Mouse (Mus musculus): ENCODE results near the gene Gm2115. TPM values are rescaled to one million over a fixed set of nuclear protein-coding genes. Genes with fewer than 3 reads are reported as not detected.

Gene Gm2115
- total RNA-seq (2021) (under 1 TPM; 0.10 to 0.25 TPM), polyA plus RNA-seq (2012; rRNA removed) (0.29 and 0.61 TPM in 2 replicates)
- long read RNA-seq, result 0 reads

DNA sequence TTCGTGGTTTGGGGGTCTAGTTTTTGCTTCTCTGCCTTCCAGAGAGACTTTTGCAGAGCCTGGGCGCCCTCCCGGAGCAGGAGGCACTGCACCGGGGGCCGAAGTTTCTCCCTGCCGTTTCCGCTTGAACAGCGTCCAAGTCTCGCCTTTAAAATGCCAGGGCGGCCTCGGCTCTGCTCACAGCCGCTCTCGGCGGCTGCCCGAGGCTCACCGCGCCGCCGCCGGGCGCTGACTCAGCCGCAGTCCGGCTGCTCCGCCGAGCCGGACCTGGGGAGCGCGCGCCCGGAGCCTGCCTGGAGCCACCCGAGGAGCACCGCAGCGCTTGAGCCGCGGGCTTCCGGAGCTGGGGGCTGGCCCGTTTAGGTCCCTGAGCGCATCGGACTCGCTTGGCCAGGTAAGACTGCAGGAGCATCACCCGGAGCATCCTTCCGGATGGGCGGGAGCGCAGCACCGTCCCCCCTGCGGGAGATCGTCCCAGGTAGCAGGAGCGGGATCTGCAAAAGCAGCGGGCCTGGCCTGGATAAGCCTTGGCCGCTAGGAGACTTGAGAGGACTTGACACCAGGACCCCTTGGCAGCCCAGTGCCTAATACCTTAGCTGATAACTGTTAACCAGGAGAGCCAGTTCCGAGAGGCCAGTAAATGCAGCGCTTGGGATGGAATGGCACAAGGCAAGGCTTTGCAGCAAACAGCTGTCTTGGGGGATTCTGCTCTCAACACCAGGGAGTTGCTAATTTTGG lies at the start of gene Gm2115:
Gene Gm2115, plus strand, starts transcription at position 159 of the 738 bp plus-strand sequence.
- intact Hi-C loops (cut with DNase I), result no loop called here
- H3K27ac ChIP-seq, result no peak within 1 kb of the TSS
- DNase-seq, result peak; percentile 23 to 42
- no peaks in the 10 kb centered on the region for H3K4me1 ChIP-seq (ENCODE audit: control insufficient read depth, insufficient read depth, low read length)
- TF ChIP-seq CTCF (IDR thresholded peaks at IDR 0.05) (no peak), POLR2A (IDR thresholded peaks at IDR 0.05; ENCODE audit: insufficient read depth, low read depth, low read length) (no peak), EP300 (IDR thresholded peaks at IDR 0.05; ENCODE audit: insufficient read depth, low read depth, low read length) (no peak)
- no peaks in the 10 kb centered on the region for H3K79me2 ChIP-seq (replicated peaks; ENCODE audit: control insufficient read depth, insufficient read depth, low read length)
- no peak within 1 kb of the TSS; the same call in 1 of the 2 replicates for H3K4me3 ChIP-seq
- H3K9ac ChIP-seq (ENCODE audit: low read depth, low read length), result no peak within 1 kb of the TSS
- H3K36me3 ChIP-seq (ENCODE audit: control insufficient read depth, insufficient read depth, low read length), result no peaks in the 10 kb centered on the region
- H3K27me3 ChIP-seq (ENCODE audit: control insufficient read depth, insufficient read depth, low read length), result peaks cover 2% of the 10 kb centered on the region; the same call in 1 of the 2 replicates
- 2% methylated on average over 52 of the region's 52 CpGs for WGBS

GRCm38 (mm10) chr7:84483447-84484407 lies 45.0 kb upstream of the Gm2115 start:
- H3K4me3 ChIP-seq, result no peak overlapping the region
- 68% methylated on average over 3 of the region's 3 CpGs for WGBS
- H3K79me2 ChIP-seq (replicated peaks; ENCODE audit: control insufficient read depth, insufficient read depth, low read length), result no peaks in the 10 kb centered on the region
- no peaks in the 10 kb centered on the region for H3K4me1 ChIP-seq (ENCODE audit: control insufficient read depth, insufficient read depth, low read length)
- no peaks in the 10 kb centered on the region for H3K36me3 ChIP-seq (ENCODE audit: control insufficient read depth, insufficient read depth, low read length)
- intact Hi-C loops (cut with DNase I), result no loop called here
- TF ChIP-seq POLR2A (IDR thresholded peaks at IDR 0.05; ENCODE audit: insufficient read depth, low read depth, low read length), result no peak
- TF ChIP-seq CTCF (IDR thresholded peaks at IDR 0.05), result no peak
- no peak for TF ChIP-seq EP300 (IDR thresholded peaks at IDR 0.05; ENCODE audit: insufficient read depth, low read depth, low read length)
- H3K27ac ChIP-seq, result no peak overlapping the region
- H3K27me3 ChIP-seq (ENCODE audit: control insufficient read depth, insufficient read depth, low read length), result no peaks in the 10 kb centered on the region
- H3K9ac ChIP-seq (ENCODE audit: low read depth, low read length), result no peak overlapping the region
- DNase-seq, result no peak

DNA sequence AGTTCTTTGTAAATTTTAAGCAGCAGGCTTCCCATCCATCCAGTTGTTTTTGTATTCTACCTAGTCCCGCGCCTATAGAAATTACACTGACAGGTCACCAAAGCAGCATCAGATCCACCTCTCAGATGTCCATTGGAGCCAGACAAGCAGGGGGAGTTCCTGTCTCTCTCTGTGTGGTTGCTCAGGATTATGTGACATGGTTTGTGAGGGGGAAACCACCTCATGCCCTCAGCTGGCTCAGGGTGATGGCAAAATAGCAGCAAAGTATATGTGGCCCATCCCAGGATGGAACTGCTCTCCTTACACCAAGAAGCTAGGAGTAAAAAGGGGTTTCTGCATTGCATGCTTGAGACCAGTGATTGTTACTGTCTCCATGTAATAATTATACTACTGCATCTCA lies 42.3 kb upstream of the Gm2115 start:
- WGBS, result 92% methylated on average over 2 of the region's 2 CpGs
- Histone ChIP-seq H3K27ac (no peak overlapping the region), H3K9ac (ENCODE audit: low read depth, low read length) (no peak overlapping the region), H3K79me2 (replicated peaks; ENCODE audit: control insufficient read depth, insufficient read depth, low read length) (no peaks in the 10 kb centered on the region), H3K4me3 (no peak overlapping the region), H3K36me3 (ENCODE audit: control insufficient read depth, insufficient read depth, low read length) (no peaks in the 10 kb centered on the region), H3K4me1 (ENCODE audit: control insufficient read depth, insufficient read depth, low read length) (no peaks in the 10 kb centered on the region), H3K27me3 (ENCODE audit: control insufficient read depth, insufficient read depth, low read length) (no peaks in the 10 kb centered on the region)
- no peak for DNase-seq
- intact Hi-C loops (cut with DNase I), result no loop called here
- TF ChIP-seq EP300 (IDR thresholded peaks at IDR 0.05; ENCODE audit: insufficient read depth, low read depth, low read length) (no peak), CTCF (IDR thresholded peaks at IDR 0.05) (no peak), POLR2A (IDR thresholded peaks at IDR 0.05; ENCODE audit: insufficient read depth, low read depth, low read length) (no peak)

DNA sequence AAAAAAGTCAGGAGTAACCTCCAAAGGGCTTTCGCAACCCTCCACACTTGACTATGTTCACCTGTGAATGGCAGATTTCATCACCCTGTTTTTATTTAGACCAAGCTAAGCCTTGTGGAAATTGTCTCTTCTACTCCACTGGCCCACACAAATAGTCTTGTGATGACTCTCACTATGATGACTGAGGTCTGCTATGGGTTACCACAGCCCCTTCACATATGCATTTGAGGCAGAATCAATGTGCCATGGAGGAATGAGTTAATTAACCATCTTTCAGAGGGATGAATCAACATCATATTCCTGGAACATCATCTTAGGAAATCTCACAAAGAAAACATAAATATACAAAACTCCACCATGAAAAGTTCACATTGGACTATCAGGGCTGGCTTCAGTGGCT lies 25.6 kb upstream of the Gm2115 start:
- no peak overlapping the region for H3K27ac ChIP-seq
- H3K36me3 ChIP-seq (ENCODE audit: control insufficient read depth, insufficient read depth, low read length), result no peaks in the 10 kb centered on the region
- WGBS, result 100% methylated on average over 1 of the region's 1 CpGs
- intact Hi-C loops (cut with DNase I), result no loop called here
- H3K4me1 ChIP-seq (ENCODE audit: control insufficient read depth, insufficient read depth, low read length), result no peaks in the 10 kb centered on the region
- no peaks in the 10 kb centered on the region for H3K79me2 ChIP-seq (replicated peaks; ENCODE audit: control insufficient read depth, insufficient read depth, low read length)
- H3K27me3 ChIP-seq (ENCODE audit: control insufficient read depth, insufficient read depth, low read length), result no peaks in the 10 kb centered on the region
- H3K9ac ChIP-seq (ENCODE audit: low read depth, low read length), result no peak overlapping the region
- no peak overlapping the region for H3K4me3 ChIP-seq
- TF ChIP-seq CTCF (IDR thresholded peaks at IDR 0.05) (no peak), POLR2A (IDR thresholded peaks at IDR 0.05; ENCODE audit: insufficient read depth, low read depth, low read length) (no peak), EP300 (IDR thresholded peaks at IDR 0.05; ENCODE audit: insufficient read depth, low read depth, low read length) (no peak)
- DNase-seq, result no peak

DNA sequence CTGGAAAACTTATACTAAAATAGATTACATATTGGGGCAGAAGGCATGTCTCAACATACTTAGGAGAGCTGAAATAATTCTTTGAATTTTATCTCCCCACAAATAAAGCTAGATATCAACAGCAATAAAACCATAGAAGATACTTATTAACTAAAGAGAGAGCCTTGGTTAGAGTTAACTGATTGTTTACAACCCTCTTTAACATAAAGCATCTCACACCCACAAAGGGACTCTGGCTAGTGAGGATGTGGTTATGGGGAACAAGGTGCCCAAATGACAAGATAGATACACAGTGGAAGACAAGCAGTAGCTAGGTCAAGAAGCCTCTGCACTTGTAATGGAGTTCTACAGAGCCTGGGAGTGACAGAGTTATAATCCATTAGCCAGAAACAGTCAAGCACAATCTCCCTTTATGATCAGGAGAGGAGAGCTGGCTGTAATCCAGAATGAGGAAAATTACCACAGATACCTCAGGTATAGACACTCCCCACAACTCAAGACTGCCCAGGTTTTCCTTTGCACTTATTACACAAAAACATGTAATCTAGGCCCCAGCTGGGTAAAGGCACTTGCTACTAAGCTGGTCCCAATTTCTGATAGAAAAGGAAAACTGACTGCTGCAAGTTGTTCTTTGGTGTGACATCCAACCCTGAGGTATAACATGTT lies 10.1 kb upstream of the Gm2115 start:
- Histone ChIP-seq H3K27me3 (ENCODE audit: control insufficient read depth, insufficient read depth, low read length) (no peaks in the 10 kb centered on the region), H3K4me1 (ENCODE audit: control insufficient read depth, insufficient read depth, low read length) (no peaks in the 10 kb centered on the region), H3K9ac (ENCODE audit: low read depth, low read length) (no peak overlapping the region), H3K79me2 (replicated peaks; ENCODE audit: control insufficient read depth, insufficient read depth, low read length) (no peaks in the 10 kb centered on the region), H3K36me3 (ENCODE audit: control insufficient read depth, insufficient read depth, low read length) (no peaks in the 10 kb centered on the region), H3K27ac (no peak overlapping the region), H3K4me3 (no peak overlapping the region)
- intact Hi-C loops (cut with DNase I), result no loop called here
- TF ChIP-seq EP300 (IDR thresholded peaks at IDR 0.05; ENCODE audit: insufficient read depth, low read depth, low read length) (no peak), POLR2A (IDR thresholded peaks at IDR 0.05; ENCODE audit: insufficient read depth, low read depth, low read length) (no peak), CTCF (IDR thresholded peaks at IDR 0.05) (no peak)
- no peak for DNase-seq
